Mouse (Mus musculus): Measurements from ENCODE around the gene E4f1.
"Not testable (repeated sequence)": the region's sequence is repeated elsewhere in the genome, so short reads cannot be mapped to it uniquely, and the experiment has no call there.

The E4f1 gene

GRCm38 (mm10) chr17:24455523-24456206 lies 14.4 kb downstream of the E4f1 start:
- DNase-seq (ENCODE audit: low spot score), result not testable (repeated sequence)

- DNase-seq (ENCODE audit: low spot score), result peak; percentile 99
Observed at GRCm38 (mm10) chr17:24454756-24455522, 15.2 kb downstream of the E4f1 start.

- DNase-seq (ENCODE audit: low spot score), result no peak
Observed at GRCm38 (mm10) chr17:24454218-24454755, 15.8 kb downstream of the E4f1 start.

GRCm38 (mm10) chr17:24453372-24453771 lies 16.7 kb downstream of the E4f1 start:
- no peak for DNase-seq (ENCODE audit: low spot score)

GRCm38 (mm10) chr17:24451220-24451619 lies 18.9 kb downstream of the E4f1 start:
- DNase-seq (ENCODE audit: low spot score), result no peak

- DNase-seq (ENCODE audit: low spot score), result no peak
Observed at GRCm38 (mm10) chr17:24449507-24449906, 20.6 kb downstream of the E4f1 start.

- no peak for DNase-seq (ENCODE audit: low spot score)
Observed at GRCm38 (mm10) chr17:24446590-24446989, 23.5 kb downstream of the E4f1 start.

GRCm38 (mm10) chr17:24443409-24443808 lies 26.7 kb downstream of the E4f1 start:
- no peak for DNase-seq (ENCODE audit: low spot score)

- no peak for DNase-seq (ENCODE audit: low spot score)
Observed at GRCm38 (mm10) chr17:24442632-24443155, 27.4 kb downstream of the E4f1 start, which contains the start of gene Dnase1l2. Gene Dnase1l2, minus strand, starts transcription at chr17:24443105.

GRCm38 (mm10) chr17:24442107-24442506 lies 28.0 kb downstream of the E4f1 start:
- no peak for DNase-seq (ENCODE audit: low spot score)

GRCm38 (mm10) chr17:24441148-24441547 lies 29.0 kb downstream of the E4f1 start:
- DNase-seq (ENCODE audit: low spot score), result no peak

GRCm38 (mm10) chr17:24440377-24440776 lies 29.7 kb downstream of the E4f1 start:
- DNase-seq (ENCODE audit: low spot score), result no peak

- no peak for DNase-seq (ENCODE audit: low spot score)
Observed at GRCm38 (mm10) chr17:24437016-24437415, 33.1 kb downstream of the E4f1 start.

GRCm38 (mm10) chr17:24429201-24429983 lies 40.7 kb downstream of the E4f1 start:
- no peak for DNase-seq (ENCODE audit: low spot score)

- no peak for DNase-seq (ENCODE audit: low spot score)
Observed at GRCm38 (mm10) chr17:24427170-24427557, 42.9 kb downstream of the E4f1 start.

GRCm38 (mm10) chr17:24426471-24427169 lies 43.5 kb downstream of the E4f1 start, which contains the start of gene Eci1:
Gene Eci1, plus strand, starts transcription at chr17:24426641.
- peak; percentile 88 for DNase-seq (ENCODE audit: low spot score)

GRCm38 (mm10) chr17:24425905-24426304 lies 44.2 kb downstream of the E4f1 start:
- no peak for DNase-seq (ENCODE audit: low spot score)

- DNase-seq (ENCODE audit: low spot score), result not testable (repeated sequence)
Observed at GRCm38 (mm10) chr17:24425326-24425725, 44.8 kb downstream of the E4f1 start.

GRCm38 (mm10) chr17:24424489-24424888 lies 45.6 kb downstream of the E4f1 start:
- no peak for DNase-seq (ENCODE audit: low spot score)

- no peak for DNase-seq (ENCODE audit: low spot score)
Observed at GRCm38 (mm10) chr17:24423114-24423513, 47.0 kb downstream of the E4f1 start.

GRCm38 (mm10) chr17:24416051-24416652 lies 54.0 kb downstream of the E4f1 start:
- no peak for DNase-seq (ENCODE audit: low spot score)

All from left cerebral cortex, adult 11 months (tissue).